Mouse (Mus musculus): ENCODE data around the gene Fam83f.

The Fam83f gene

GRCm38 (mm10) chr15:80671295-80672252 is at the start of gene Fam83f:
Gene Fam83f, plus strand, starts transcription at chr15:80671847.
- Histone ChIP-seq H3K36me3 (ENCODE audit: control insufficient read depth, insufficient read depth, low read length, poor library complexity, severe bottlenecking) (no peaks in the 10 kb centered on the region), H3K27me3 (ENCODE audit: control insufficient read depth, insufficient read depth, low read length, poor library complexity, severe bottlenecking) (no peaks in the 10 kb centered on the region)
- peak; percentile 87 for DNase-seq (ENCODE audit: low read depth, low spot score)

- Histone ChIP-seq H3K36me3 (ENCODE audit: control insufficient read depth, insufficient read depth, low read length, poor library complexity, severe bottlenecking) (peaks cover 4% of the 10 kb centered on the region; the same call in 1 of the 2 replicates), H3K27me3 (ENCODE audit: control insufficient read depth, insufficient read depth, low read length, poor library complexity, severe bottlenecking) (no peaks in the 10 kb centered on the region)
- peak; percentile 56 for DNase-seq (ENCODE audit: low read depth, low spot score)
Observed at GRCm38 (mm10) chr15:80623171-80623837, 48.3 kb upstream of the Fam83f start.

DNA sequence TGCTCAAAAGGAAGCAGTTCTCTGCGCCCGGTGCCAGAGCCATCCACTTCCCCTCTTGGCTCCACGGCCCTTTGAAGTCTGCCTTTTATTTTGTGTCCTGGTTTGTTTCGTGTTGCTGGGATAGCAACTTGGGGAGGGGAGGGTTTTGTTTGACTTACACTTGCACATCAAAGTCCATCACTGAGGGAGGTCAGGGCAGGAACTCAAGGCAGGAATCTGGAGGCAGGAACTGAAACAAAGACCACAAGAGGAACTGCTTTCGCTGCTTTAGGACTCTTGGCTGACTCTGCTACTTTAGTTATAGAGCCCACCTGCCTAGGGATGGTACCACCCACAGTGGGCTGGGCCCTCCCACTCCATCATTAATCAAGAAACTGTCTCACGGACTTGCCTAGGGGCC is 45.2 kb upstream of the Fam83f start:
- peaks cover 4% of the 10 kb centered on the region for H3K36me3 ChIP-seq (ENCODE audit: control insufficient read depth, insufficient read depth, low read length, poor library complexity, severe bottlenecking)
- H3K27me3 ChIP-seq (ENCODE audit: control insufficient read depth, insufficient read depth, low read length, poor library complexity, severe bottlenecking) = no peaks in the 10 kb centered on the region
- DNase-seq (ENCODE audit: low read depth, low spot score) = peak; percentile 43

DNA sequence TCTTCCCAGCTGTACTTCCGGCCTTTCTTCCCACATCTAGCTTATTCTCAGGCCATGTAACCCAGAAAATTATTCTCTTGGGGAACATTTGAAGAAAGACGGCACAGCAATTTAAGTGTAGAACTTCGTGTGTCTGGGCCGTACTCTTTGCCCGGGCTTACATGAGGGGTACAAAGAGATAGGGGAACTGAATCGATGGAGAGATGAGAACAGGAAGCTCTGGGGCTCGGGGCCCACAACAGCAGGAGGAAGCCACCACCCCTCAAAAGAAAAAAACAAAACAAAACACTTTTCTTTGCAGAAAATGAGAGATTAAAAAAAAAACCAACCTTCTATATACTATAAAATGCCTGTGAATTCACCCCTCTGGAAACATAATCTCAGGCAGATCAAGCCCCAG is 41.5 kb upstream of the Fam83f start:
- peak; percentile 48 for DNase-seq (ENCODE audit: low read depth, low spot score)
- Histone ChIP-seq H3K36me3 (ENCODE audit: control insufficient read depth, insufficient read depth, low read length, poor library complexity, severe bottlenecking) (peaks cover 8% of the 10 kb centered on the region), H3K27me3 (ENCODE audit: control insufficient read depth, insufficient read depth, low read length, poor library complexity, severe bottlenecking) (no peaks in the 10 kb centered on the region)

- Histone ChIP-seq H3K36me3 (ENCODE audit: control insufficient read depth, insufficient read depth, low read length, poor library complexity, severe bottlenecking) (peaks cover 6% of the 10 kb centered on the region), H3K27me3 (ENCODE audit: control insufficient read depth, insufficient read depth, low read length, poor library complexity, severe bottlenecking) (no peaks in the 10 kb centered on the region)
- DNase-seq (ENCODE audit: low read depth, low spot score) = no peak
Observed at GRCm38 (mm10) chr15:80630711-80631110, 40.9 kb upstream of the Fam83f start.

DNA sequence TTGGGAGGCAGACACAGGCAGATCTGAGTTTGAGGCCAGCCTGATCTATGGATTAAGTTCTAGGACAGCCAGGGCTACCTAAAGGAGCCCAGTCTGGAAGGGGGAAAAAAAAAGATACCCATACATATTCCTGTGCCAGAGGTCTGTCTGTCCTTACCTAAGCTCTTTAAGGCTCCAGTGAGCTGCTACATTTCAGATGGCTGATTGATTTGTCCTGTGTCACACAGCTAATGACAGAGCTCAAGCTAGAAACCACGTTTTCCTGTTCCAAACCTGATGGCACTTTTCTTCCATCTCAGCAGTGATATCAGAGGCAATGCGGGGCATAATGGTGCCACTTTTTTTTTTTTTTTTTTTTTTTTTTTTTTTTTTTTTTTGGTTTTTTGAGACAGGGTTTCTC is 40.3 kb upstream of the Fam83f start:
- H3K27me3 ChIP-seq (ENCODE audit: control insufficient read depth, insufficient read depth, low read length, poor library complexity, severe bottlenecking) = no peaks in the 10 kb centered on the region
- no peak for DNase-seq (ENCODE audit: low read depth, low spot score)

DNA sequence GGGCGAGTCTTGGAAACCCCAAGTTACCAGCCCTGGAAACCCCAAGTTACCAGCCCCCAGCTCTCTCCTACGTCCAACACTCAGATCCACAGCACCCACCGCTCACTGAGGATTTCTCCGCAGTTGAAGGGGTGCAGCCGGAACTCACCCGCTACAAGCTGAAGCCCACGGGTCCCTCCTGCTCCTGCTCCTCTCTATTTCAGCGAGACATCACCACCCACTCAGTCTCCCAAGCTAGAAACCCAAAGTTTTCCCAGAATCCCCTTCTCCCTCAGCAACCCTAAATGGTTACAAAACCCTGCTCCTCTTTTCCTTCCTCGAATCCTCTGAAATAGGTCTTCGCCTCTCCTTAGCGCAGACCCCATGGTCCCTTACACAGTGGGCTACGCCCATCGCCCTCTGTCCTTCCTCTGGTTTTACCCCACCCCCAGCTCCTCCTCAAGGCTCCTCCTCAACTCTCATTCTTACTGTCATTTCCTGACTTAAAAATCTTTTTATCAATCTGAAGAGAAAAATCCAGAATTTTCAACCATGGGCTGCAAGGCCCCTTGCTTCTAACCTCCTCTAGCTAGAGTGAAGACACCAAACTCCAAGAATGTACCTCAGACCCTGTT is 39.3 kb upstream of the Fam83f start:
- peaks cover 13% of the 10 kb centered on the region for H3K36me3 ChIP-seq (ENCODE audit: control insufficient read depth, insufficient read depth, low read length, poor library complexity, severe bottlenecking)
- DNase-seq (ENCODE audit: low read depth, low spot score) = no peak
- H3K27me3 ChIP-seq (ENCODE audit: control insufficient read depth, insufficient read depth, low read length, poor library complexity, severe bottlenecking) = no peaks in the 10 kb centered on the region

More for the DNA sequence above, 40.3 kb upstream of the Fam83f start:
- peaks cover 9% of the 10 kb centered on the region for H3K36me3 ChIP-seq (ENCODE audit: control insufficient read depth, insufficient read depth, low read length, poor library complexity, severe bottlenecking)

DNA sequence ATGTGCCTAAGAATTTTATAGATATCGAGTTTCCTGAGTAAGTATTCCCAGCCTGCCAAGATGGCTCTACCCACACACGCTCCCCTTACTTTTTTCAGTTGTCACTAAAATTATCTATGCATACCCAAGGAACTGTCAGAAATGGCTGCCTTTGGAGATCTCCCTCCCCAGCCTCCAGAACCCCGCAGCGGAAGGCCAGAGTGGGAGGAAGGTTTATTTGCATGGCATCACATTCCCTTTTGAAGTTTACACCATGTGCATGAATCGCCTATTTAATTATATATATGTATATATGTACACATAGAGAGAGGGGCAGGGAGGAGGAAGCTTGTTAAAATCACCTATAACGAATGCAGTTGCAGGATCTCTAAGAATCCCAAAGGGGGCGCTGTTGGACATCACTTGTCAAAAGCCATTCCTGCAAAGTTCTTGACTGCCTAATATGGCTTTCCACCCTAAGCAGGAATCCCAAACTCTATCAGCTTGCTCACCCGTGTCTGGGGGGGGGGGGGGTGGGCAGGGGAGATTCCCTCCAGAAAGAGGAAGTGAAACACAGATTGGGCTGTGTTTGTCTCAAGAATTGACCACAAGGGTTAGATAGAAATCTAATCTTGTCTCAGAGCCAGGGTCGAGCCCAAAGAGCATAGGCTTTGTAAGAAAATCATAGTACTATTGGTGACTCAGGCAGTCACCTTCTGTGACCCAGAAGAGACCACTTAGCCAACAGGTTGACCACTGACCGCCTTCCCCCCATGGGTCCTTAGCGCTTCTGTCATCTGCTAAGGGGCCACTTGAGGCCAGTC is 37.1 kb upstream of the Fam83f start:
- peak; percentile 96 for DNase-seq (ENCODE audit: low read depth, low spot score)
- Histone ChIP-seq H3K36me3 (ENCODE audit: control insufficient read depth, insufficient read depth, low read length, poor library complexity, severe bottlenecking) (peaks cover 27% of the 10 kb centered on the region), H3K27me3 (ENCODE audit: control insufficient read depth, insufficient read depth, low read length, poor library complexity, severe bottlenecking) (no peaks in the 10 kb centered on the region)

GRCm38 (mm10) chr15:80636757-80637372 is 34.8 kb upstream of the Fam83f start:
- no peaks in the 10 kb centered on the region for H3K27me3 ChIP-seq (ENCODE audit: control insufficient read depth, insufficient read depth, low read length, poor library complexity, severe bottlenecking)
- no peak for DNase-seq (ENCODE audit: low read depth, low spot score)
- H3K36me3 ChIP-seq (ENCODE audit: control insufficient read depth, insufficient read depth, low read length, poor library complexity, severe bottlenecking) = peaks cover 45% of the 10 kb centered on the region

DNA sequence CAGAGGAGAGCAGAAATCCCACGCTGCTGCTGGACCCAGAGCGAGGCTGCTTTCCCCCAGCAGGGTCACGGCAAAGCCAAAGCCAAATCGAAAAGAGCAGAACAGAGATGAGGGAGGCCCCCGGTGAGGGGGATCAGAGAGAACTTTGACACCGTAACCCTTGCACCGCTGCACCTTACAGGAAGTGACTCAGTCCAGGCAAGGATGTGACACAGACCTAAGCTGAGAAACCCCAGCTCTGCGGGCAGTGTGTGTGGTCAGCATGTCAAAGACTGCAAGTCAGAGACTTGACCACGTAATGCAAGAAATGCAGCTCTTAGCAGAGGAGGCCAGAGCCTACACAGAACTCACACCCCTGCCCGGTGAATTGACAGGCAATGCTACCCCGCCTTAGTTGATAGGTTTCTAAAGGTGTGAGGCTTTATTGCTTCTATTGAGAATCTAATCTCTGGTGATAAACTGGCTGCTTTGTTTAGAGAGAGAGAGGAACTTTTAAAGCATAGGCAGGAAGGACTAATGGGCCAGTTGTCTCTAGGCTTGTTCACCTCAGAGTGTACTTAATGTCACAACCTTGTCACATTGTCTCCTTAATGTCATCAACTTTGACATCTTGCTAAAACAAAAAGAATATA is 32.5 kb upstream of the Fam83f start:
- H3K36me3 ChIP-seq (ENCODE audit: control insufficient read depth, insufficient read depth, low read length, poor library complexity, severe bottlenecking) = peaks cover 51% of the 10 kb centered on the region
- H3K27me3 ChIP-seq (ENCODE audit: control insufficient read depth, insufficient read depth, low read length, poor library complexity, severe bottlenecking) = no peaks in the 10 kb centered on the region
- DNase-seq (ENCODE audit: low read depth, low spot score) = peak; percentile 37

DNA sequence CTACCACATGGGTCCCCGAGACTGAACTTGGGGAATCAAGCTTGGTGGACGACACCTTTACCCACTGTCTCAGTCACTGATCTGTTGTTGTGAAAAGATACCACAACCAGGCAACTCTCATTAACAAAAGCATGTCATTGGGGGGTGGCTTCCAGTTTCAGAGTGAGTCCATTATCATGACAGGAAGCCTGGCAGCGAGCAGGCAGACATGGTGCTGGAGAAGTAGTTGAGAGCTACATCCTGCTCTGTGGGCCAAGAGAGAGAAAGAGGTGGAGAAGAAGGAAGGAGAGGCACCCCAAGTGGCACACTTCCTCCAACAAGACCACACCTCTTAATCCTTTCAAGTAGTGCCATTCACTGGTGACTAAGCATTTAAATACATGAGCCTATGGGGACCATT is 31.8 kb upstream of the Fam83f start:
- Histone ChIP-seq H3K27me3 (ENCODE audit: control insufficient read depth, insufficient read depth, low read length, poor library complexity, severe bottlenecking) (no peaks in the 10 kb centered on the region), H3K36me3 (ENCODE audit: control insufficient read depth, insufficient read depth, low read length, poor library complexity, severe bottlenecking) (peaks cover 58% of the 10 kb centered on the region)
- peak; percentile 18 for DNase-seq (ENCODE audit: low read depth, low spot score)

GRCm38 (mm10) chr15:80641702-80642435 is 29.8 kb upstream of the Fam83f start:
- DNase-seq (ENCODE audit: low read depth, low spot score) = no peak
- H3K36me3 ChIP-seq (ENCODE audit: control insufficient read depth, insufficient read depth, low read length, poor library complexity, severe bottlenecking) = peaks cover 63% of the 10 kb centered on the region

More at GRCm38 (mm10) chr15:80641702-80642435, 29.8 kb upstream of the Fam83f start:
- no peaks in the 10 kb centered on the region for H3K27me3 ChIP-seq (ENCODE audit: control insufficient read depth, insufficient read depth, low read length, poor library complexity, severe bottlenecking)

Data from splenic B cell, adult 2 months (primary cell).